Mouse (Mus musculus) WW6 (cell line): ENCODE results near the gene Mapkapk5.
A peak's percentile ranks its signal among the peaks of the same experiment; 100 is the strongest.
"Not testable (repeated sequence)": the region's sequence is repeated elsewhere in the genome, so short reads cannot be mapped to it uniquely, and the experiment has no call there.

ENCODE experiments used
- DNase-seq: peaks from one replicate; pipeline ENCODE4 v3.0.0-alpha.2; 2013; ENCODE audit warnings: low read depth, low spot score

Gene Mapkapk5

DNA sequence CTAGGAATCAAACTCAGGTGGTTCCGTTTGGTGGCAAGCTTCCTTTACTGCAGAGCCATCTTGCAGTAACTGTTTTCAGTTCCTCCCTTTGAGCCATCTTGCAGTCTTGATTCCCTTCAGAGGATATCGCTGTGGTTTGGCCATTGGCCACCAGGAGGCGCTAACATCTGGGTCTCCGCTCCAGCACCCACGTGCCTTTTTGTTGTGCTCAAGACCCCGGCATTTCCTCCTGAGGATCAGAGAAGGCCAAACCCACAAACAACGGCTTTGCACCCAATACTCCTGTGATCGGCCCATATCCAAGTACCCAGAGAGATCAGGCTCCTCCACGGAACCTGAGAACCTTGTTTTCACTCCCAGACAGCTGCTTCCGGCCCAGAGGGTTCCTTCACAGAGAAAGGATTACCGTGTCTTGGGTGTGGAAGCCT is 18.8 kb upstream of the Mapkapk5 start:
- peak; percentile 74 for DNase-seq

DNA sequence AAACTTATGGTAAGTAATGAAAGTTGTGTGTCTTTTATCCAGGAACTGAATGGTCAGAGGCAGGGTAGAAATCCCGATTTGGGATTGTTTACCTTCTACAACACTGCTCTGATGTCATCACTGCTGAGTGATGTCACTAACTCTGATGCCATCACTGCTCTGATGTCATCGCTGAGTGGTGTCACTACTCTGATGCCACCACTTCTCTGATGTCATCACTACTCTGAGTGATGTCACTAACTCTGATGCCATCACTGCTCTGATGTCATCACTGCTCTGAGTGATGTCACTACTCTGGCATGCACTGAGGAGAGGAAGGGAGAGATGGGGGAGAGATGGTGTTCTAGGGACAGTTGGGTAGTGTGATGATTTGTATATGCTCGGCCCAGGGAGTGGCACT is 16.7 kb upstream of the Mapkapk5 start:
- no peak for DNase-seq

DNA sequence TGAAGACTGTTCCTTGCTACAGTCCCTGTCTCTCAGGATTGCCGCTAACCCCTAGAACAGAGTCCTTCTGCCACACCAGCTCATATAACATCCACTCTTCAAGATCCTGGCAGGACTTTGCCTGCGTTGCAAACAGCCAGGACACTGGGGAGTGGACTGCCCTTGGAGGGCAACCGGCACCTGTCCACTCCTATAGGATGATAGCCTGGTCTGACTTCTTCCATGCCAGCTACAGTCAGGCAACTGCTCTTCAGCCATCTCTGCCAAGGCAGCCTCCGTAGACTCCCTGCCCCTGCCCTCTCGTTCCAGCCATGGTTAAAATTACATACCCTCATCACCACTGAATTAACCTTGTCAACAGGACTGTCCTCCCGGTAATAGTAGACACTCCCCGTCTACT is 3.5 kb upstream of the Mapkapk5 start:
- DNase-seq = no peak

DNA sequence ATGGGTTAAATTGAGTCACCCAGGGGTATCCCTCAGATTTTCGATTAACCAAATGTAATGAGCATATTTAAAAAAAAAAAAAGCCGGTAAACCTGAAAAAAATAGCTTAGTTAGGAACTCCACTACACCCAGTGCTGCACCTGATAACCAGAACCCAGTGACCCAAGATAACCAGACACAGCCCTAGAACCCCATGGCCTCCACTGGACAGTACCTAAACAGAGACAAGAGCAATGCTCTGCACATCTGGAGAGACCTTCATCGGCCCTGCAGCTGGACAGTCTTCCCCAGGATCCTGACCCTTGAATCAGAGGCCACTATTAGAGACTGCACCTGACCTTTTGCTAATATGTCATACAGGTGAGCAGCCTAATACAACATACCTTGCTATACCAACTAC is 1.4 kb upstream of the Mapkapk5 start:
- no peak for DNase-seq

- DNase-seq = no peak
These were observed 808 bp upstream of the Mapkapk5 start for GRCm38 (mm10) chr5:121546530-121546895.

DNA sequence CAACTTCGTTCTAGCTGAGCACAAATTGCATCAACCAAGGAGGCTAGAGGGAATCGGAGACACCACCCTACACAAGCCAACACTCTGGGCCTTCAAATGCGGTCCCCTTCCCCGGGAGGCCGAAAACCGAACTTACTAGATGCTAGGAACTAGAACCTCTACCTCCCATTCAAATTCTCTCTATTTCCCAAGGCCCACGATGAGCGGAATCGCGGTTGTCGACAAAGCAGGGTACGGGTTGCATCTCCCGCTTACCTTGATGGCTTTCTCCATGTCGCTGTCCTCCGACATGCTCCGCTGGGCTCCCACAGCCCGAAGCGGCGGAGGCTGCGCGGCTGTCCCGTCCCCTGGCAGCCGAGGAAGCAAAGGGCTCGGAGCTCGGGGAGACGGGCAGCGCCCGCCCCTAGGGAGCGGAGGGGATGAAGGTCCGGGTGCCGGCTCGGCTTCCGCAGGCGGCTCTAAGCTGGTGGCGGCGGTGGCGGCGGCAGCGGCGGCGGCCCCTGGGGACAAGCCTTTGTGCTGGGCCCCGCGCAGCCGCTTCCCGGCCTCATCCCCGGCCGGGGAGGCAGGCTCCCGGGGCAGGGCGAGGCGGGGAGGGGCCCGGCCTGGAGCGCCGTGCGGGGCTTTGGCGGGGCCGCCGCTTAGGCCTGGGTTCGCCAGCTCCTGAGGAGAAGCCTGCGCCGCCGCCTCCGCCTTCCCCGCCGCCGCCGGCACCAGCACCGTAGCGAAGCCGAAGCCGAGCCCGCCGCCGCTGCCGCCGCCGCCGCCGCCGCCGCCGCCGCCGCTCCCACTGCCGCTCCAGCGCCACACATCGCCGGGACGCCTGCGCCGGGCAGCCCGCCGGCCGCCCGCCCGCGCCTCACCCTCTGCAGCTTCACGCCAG is 554 bp downstream of the Mapkapk5 start, which contains the start of the genes Adam1a and Gm42878:
TSS of gene Adam1a (minus strand) at position 573 of the 883 bp plus-strand sequence.
TSS of gene Gm42878 (minus strand) at position 573 of the 883 bp plus-strand sequence.
- DNase-seq = no peak

DNA sequence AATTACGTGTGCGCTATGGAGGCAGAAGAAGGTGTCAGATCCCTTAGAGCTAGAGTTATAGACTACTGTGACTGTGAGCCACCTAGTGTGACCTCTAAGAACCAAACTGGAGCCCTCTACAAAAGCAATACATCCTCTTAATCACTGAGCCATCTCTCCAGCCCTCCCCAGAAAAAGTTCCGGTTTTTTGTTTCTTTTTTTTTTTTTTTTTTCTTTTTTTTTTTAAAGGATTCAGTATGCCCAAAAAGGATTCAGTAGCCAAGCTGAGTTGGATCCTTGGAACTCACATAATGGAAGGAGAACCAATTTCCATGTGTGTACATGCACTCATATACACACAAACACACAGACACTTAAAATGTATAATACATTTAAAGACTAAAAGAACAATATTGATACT is 2.3 kb downstream of the Mapkapk5 start:
- no peak for DNase-seq

DNA sequence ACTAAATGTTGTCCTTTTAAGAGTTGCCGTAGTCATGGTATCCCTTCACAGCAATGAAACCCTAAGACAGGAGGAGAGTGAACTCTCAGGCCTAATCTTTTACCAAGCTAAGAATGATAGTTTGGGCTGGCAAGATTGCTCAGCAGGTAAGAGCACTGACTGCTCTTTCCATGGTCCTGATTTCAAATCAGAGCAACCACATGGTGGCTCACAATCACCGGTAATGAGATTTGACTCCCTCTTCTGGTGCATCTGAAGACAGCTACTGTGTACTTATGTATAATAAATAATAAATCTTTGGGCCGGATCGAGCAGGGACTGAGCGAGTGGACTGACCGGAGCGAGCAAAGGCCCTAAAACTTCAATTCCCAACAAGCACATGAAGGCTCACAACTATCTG is 4.5 kb downstream of the Mapkapk5 start:
- DNase-seq = no peak

DNA sequence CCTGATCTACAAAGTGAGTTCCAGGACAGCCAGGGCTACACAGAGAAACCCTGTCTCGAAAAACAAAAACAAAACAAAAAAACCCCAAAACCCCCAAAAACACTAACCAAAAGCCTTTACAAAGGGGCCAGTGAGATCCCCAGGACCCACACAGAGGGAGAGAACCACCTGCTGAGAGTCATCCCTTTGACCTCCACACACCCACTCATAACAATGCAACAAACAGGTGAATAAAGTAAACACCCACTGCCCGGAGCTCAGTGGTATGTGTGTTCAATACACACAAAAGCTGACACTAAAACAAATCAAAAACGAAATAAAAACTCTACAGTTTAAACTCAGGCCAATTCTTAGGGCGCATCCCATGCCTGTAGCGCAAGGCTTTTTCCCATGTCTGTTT is 5.6 kb downstream of the Mapkapk5 start:
- no peak for DNase-seq

- DNase-seq = no peak
These were observed 8.1 kb downstream of the Mapkapk5 start for GRCm38 (mm10) chr5:121537588-121537987.

- no peak for DNase-seq
These were observed 8.7 kb downstream of the Mapkapk5 start for GRCm38 (mm10) chr5:121536921-121537555.

DNA sequence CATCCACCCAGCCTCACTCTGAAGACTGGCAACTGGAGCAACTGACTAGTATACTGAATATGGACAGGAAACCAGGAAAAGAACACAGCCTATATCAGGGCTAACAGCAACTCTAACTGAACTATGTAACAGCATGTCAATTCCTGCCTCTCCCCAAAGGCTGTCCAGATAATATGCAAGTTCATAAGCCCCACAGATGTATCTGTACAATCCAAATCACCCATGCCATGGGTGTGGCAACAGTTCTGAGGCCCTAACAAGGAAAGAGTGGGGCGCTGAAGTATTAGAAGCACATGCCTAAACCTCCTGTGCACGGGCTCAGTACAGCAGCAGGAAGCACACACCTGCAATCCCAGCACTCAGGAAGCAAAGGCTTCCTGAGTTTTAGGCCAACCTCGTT is 10.6 kb downstream of the Mapkapk5 start:
- no peak for DNase-seq

GRCm38 (mm10) chr5:121534521-121534920 is 11.2 kb downstream of the Mapkapk5 start:
- DNase-seq = peak; percentile 33

DNA sequence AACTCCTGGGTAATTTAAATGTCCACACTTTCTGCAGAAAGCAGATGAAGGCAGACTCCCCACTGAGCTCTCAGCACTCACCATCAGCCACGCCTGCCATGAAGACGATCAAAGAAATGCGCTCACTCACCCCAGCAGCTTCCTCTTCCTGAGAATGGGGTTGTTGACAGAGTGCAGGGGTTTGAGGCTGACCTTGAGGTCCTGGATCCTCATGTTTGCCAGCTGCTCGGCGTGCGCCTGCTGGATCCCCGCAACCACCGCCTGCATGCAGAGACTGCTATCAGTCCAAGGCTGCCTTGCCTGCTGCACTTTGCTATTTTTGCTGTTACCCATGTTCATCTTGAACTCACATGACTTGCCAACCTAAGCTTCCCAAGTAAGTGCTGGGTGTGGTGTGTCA is 18.7 kb downstream of the Mapkapk5 start:
- DNase-seq = no peak

- no peak for DNase-seq
These were observed 19.2 kb downstream of the Mapkapk5 start for GRCm38 (mm10) chr5:121526526-121526925.

- DNase-seq = no peak
These were observed 19.8 kb downstream of the Mapkapk5 start for GRCm38 (mm10) chr5:121525774-121526450.

- DNase-seq = not testable (repeated sequence)
These were observed 25.9 kb downstream of the Mapkapk5 start for GRCm38 (mm10) chr5:121519758-121520157.

GRCm38 (mm10) chr5:121518983-121519382 is 26.7 kb downstream of the Mapkapk5 start:
- no peak for DNase-seq

- no peak for DNase-seq
These were observed 35.7 kb downstream of the Mapkapk5 start for GRCm38 (mm10) chr5:121510009-121510408.

- no peak for DNase-seq
These were observed 38.9 kb downstream of the Mapkapk5 start for GRCm38 (mm10) chr5:121506846-121507245.

DNA sequence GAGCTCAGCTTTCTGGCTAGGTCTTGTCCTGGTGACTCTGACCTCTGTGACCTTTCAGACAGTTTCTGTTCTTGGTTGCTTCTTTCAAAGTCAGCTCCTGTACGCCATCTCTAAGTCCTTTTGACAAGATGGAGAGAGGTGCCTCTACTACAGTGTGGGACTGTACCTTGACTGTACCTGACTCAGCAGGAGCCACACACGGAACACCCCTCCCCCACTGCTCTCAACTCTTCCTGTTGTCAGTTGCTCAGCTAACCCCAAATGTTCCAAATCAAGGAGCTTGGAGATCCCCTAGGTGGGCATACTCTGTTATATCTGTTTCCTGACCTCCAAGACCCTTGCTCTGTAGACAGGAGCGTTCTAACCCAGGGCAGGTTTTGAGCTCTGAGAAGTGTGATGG is 42.5 kb downstream of the Mapkapk5 start, which contains the start of gene Adam1b:
TSS of gene Adam1b (minus strand) at position 205 of the 400 bp plus-strand sequence.
- DNase-seq = no peak

GRCm38 (mm10) chr5:121501424-121501996 is 44.2 kb downstream of the Mapkapk5 start:
- not testable (repeated sequence) for DNase-seq
